Mouse (Mus musculus) heart, adult 2 months (tissue): ENCODE measurements around the gene Maml1.

Experiments
- CTCF ChIP-seq: fragments of 200-600 bp; IDR thresholded peaks from 2 replicates; pipeline ENCODE4 v1.8.1; 2022; ENCODE audit warnings: antibody characterized with exemption, mild to moderate bottlenecking, moderate library complexity
- POLR2A ChIP-seq: fragments of 200-500 bp; IDR thresholded peaks from 2 replicates; pipeline ENCODE4 v1.6.1; 2011; ENCODE audit warnings: mild to moderate bottlenecking, low read depth, low read length, control low read depth; ENCODE audit not compliant: insufficient read depth

- TF ChIP-seq POLR2A: no peak
- no peak for TF ChIP-seq CTCF
Measured at GRCm38 (mm10) chr11:50252166-50252565, 39.9 kb downstream of the Maml1 start.
